Mouse (Mus musculus) liver, postnatal 0 days (tissue): Measurements from ENCODE around the gene Oip5.

Experiments used
- CTCF ChIP-seq: sonication (generic); IDR thresholded peaks from 2 replicates; pipeline ENCODE4 v1.5.1; 2016; ENCODE audit warnings: antibody characterized with exemption, low read depth
- EP300 ChIP-seq: IDR thresholded peaks from 2 replicates; pipeline ENCODE4 v1.6.1; 2016; ENCODE audit warnings: antibody characterized with exemption, low read depth, mild to moderate bottlenecking

DNA sequence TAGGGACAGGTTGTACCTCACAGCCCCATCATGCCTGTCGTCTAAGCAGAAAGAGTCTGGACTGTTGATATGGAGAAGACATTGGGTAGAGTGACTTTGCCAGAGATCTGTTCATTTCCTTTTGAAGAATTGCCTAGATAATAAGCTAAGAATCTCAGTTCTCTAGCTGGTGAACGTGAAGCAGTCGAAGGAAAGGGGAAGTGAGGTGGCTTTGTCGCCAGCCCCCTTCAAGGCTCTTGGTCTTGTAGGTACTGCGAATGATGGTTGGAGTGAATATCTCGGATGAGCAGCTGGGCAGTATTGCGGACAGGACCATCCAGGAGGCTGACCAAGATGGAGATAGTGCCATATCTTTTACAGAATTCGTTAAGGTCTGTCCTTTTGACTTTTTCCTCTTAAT, 34.0 kb downstream of the Oip5 start:
- no peak for TF ChIP-seq CTCF
- no peak for TF ChIP-seq EP300
